Mouse (Mus musculus) C2C12 (cell line): ENCODE measurements around the gene Ngly1. TPM values are rescaled to one million over a fixed set of nuclear protein-coding genes. Genes with fewer than 3 reads are reported as not detected.

Experiments
- H3K27me3 ChIP-seq: one replicate; pipeline ENCODE4 v1.6.1; 2011; ENCODE audit not compliant: control insufficient read depth, insufficient read depth, insufficient read length
- H3K36me3 ChIP-seq: one replicate; pipeline ENCODE4 v1.6.1; 2011; ENCODE audit not compliant: control insufficient read depth, insufficient read depth
- H3K4me3 ChIP-seq: one replicate; pipeline ENCODE4 v1.5.1; 2011; ENCODE audit warnings: mild to moderate bottlenecking, control low read depth; ENCODE audit not compliant: poor library complexity, insufficient read depth, severe bottlenecking
- H3K79me2 ChIP-seq: one replicate; pipeline ENCODE4 v1.6.1; 2011; ENCODE audit not compliant: control insufficient read depth, insufficient read depth
- H3K79me3 ChIP-seq: one replicate; pipeline ENCODE4 v1.6.1; 2011; ENCODE audit warnings: low read depth, control low read depth
- H3ac ChIP-seq: one replicate; pipeline ENCODE3; 2011; ENCODE audit warnings: low read depth; ENCODE audit not compliant: control insufficient read depth, insufficient read length
- CEBPB ChIP-seq: IDR thresholded peaks from one replicate; pipeline ENCODE4 v1.6.1; 2011; ENCODE audit warnings: low read depth, mild to moderate bottlenecking, control low read depth, moderate library complexity
- CTCF ChIP-seq: IDR thresholded peaks from one replicate; pipeline ENCODE4 v1.5.1; 2011; ENCODE audit not compliant: control insufficient read depth, insufficient read depth, insufficient read length
- FOSL1 ChIP-seq: IDR thresholded peaks from one replicate; pipeline ENCODE4 v1.8.0; 2011; ENCODE audit warnings: mild to moderate bottlenecking, low read length; ENCODE audit not compliant: poor library complexity, insufficient read depth, severe bottlenecking
- MAX ChIP-seq: IDR thresholded peaks from one replicate; pipeline ENCODE4 v1.6.1; 2011; ENCODE audit warnings: mild to moderate bottlenecking, control low read depth
- MYOD1 ChIP-seq: IDR thresholded peaks from one replicate; pipeline ENCODE4 v1.6.1; 2011; ENCODE audit warnings: low read depth; ENCODE audit not compliant: control insufficient read depth, insufficient read length
- MYOG ChIP-seq: IDR thresholded peaks from one replicate; pipeline ENCODE4 v1.6.1; 2011; ENCODE audit not compliant: control insufficient read depth, insufficient read length; ENCODE audit errors: extremely low read depth
- USF1 ChIP-seq: IDR thresholded peaks from one replicate; pipeline ENCODE4 v1.6.1; 2011; ENCODE audit warnings: low read depth, mild to moderate bottlenecking, control low read depth, moderate library complexity
- polyA plus RNA-seq: library from polyadenylated mRNA; unstranded; fragments of >200 nt; fragmentation: generic; extraction: Trizol; gene quantifications from one replicate; pipeline ENCODE4 v1.2.1, GENCODE M21; 2012; ENCODE audit warnings: missing spikeins

Ngly1 gene
- polyA plus RNA-seq, 1 experiment, result 7.4 TPM

- H3K79me3 ChIP-seq, result no peaks in the 10 kb centered on the region
- H3ac ChIP-seq, result no peak overlapping the region
- H3K36me3 ChIP-seq, result no peaks in the 10 kb centered on the region
- H3K27me3 ChIP-seq, result no peaks in the 10 kb centered on the region
- H3K4me3 ChIP-seq, result no peak overlapping the region
- TF ChIP-seq CEBPB (no peak), FOSL1 (no peak), USF1 (no peak), MYOG (no peak), CTCF (no peak), MAX (no peak), MYOD1 (no peak)
- H3K79me2 ChIP-seq, result no peaks in the 10 kb centered on the region
Measured at GRCm38 (mm10) chr14:16359704-16360103, 110.6 kb downstream of the Ngly1 start.

Other genes with a start within 250 kb of the Ngly1 start
- 3.6 TPM for gene Oxsm, start 528 bp downstream of the Ngly1 start, polyA plus RNA-seq
- 12.4 TPM for gene Top2b, start 115.9 kb downstream of the Ngly1 start, polyA plus RNA-seq